Mouse (Mus musculus) gastrocnemius, postnatal 25 days (tissue): Measurements from ENCODE around the gene Klf13. TPM values are rescaled to one million over a fixed set of nuclear protein-coding genes. Genes with fewer than 3 reads are reported as not detected.

Experiments
- DNase-seq: peaks from one replicate; pipeline ENCODE4 v3.0.0; 2022
- total RNA-seq, 2 experiments: library from RNA; stranded (reverse); gene quantifications; 1 replicate in 1 of 2; 2 replicates in 1 of 2; pipeline ENCODE4 v1.2.3; 2021

The Klf13 gene
- total RNA-seq, 2 experiments from 2014 or later, result 38.9 to 43.1 TPM

GRCm38 (mm10) chr7:63888674-63889073 is 50.0 kb downstream of the Klf13 start:
- DNase-seq, result no peak

DNA sequence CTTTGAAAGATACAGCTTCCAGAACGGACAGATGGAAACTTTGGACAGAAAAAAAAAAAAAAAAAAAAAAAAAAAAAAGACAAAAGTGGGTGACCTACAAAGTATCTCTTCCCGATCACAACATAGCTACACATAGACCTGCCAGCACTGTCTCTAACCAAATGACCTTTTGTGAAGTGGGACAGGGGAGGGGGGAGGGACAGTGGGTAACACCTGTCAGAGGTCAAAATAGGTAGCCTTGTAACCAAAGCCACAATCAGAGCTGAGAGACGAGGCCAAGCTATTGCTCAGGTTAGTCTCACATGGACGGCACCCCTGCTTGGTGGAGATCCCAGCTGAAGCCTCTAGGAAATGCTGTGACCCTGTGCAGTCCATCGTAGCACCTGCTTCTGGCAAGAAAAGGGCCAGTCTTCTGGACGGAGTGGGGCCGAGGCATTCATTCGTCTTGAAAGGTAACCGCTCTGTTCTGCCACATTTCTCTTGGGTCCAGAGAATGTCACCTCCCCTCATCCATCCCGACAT is 51.1 kb downstream of the Klf13 start:
- DNase-seq, result no peak

- DNase-seq, result peak; percentile 59
Measured at GRCm38 (mm10) chr7:63887034-63887551, 51.6 kb downstream of the Klf13 start.

DNA sequence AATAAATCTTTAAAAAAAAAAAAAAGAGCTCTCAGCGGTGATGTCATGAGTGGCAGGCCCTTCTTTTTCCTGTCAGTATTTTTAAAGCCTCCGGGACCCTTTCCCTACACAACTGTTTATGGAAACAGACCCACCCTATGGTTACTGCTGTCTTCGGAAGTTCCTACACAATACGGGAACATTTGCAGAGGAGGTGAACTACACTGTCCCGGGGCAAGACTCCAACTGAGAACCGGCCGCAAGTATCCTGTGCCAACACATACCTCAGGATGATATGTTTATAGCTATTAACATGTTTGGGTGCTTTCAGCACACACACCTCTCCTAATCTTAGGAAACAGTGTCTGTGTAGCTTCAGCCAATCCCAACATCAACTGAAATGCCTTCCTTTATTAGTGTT is 53.7 kb downstream of the Klf13 start:
- no peak for DNase-seq

- no peak for DNase-seq
Measured at GRCm38 (mm10) chr7:63882739-63883138, 56.0 kb downstream of the Klf13 start.

- no peak for DNase-seq
Measured at GRCm38 (mm10) chr7:63879583-63879982, 59.1 kb downstream of the Klf13 start.

- no peak for DNase-seq
Measured at GRCm38 (mm10) chr7:63877610-63878009, 61.1 kb downstream of the Klf13 start.

GRCm38 (mm10) chr7:63876640-63877039 is 62.1 kb downstream of the Klf13 start:
- no peak for DNase-seq

DNA sequence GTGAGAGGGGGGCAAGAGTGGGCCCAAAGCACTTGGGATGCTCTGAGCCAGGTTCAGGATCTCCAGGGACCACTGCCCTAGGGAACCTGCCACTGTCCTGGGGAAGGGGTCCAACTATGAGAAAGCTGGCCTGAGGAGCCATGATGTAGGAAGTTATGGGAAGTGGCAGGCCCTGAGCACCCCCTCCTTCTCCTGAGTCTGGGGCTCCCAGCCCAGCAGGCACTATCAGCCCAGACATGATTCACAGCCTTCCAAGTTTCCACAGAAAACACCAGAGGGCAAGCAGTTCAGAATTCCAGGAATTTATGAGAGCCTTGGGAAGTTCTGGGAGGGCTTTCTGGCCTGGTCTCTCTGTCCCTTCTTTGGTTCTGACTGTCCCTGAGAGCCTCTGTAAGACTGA is 63.0 kb downstream of the Klf13 start:
- DNase-seq, result no peak

DNA sequence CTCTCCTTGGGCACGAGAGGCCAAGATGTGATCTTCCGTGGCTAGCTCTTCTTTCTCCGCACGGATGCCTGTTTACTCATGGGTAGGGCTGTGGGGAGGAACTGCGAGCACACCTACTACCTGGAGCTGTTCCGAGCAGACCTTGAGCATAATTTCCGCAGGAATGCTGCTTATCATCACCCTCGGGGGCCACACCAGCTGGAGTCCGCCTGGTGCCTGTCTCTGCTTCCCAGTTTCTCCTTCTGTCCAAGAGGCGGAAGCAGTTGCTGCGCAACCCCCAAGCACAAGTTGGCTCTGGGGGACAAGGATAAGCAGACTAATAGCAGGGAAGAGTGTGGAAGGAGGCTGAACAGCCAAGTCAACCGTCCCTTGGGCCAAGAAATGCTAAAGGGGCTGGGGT is 64.8 kb downstream of the Klf13 start:
- no peak for DNase-seq

GRCm38 (mm10) chr7:63871698-63872097 is 67.0 kb downstream of the Klf13 start:
- DNase-seq, result no peak

- DNase-seq, result no peak
Measured at GRCm38 (mm10) chr7:63868356-63868918, 70.3 kb downstream of the Klf13 start.

- DNase-seq, result no peak
Measured at GRCm38 (mm10) chr7:63865911-63866310, 72.8 kb downstream of the Klf13 start.

DNA sequence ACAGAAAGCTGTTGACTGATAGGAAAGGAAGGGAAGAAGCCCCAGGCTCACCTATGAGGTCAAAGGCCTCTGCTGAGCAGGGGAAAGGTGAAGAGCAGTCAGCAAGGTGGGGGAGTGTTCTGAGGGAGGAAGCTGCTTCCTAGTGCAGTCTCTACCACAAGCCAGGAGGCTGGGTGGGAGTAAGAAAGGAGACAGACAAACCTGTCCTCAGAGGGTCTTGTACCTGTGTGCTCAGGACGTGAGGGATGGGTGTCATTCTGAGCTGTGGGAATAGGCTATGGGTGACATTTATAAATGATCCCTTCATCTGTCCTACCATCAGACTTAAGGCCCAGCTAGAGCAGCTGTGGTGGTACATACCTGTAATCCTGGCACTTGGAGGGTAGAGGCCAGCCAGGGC is 75.7 kb downstream of the Klf13 start:
- no peak for DNase-seq

DNA sequence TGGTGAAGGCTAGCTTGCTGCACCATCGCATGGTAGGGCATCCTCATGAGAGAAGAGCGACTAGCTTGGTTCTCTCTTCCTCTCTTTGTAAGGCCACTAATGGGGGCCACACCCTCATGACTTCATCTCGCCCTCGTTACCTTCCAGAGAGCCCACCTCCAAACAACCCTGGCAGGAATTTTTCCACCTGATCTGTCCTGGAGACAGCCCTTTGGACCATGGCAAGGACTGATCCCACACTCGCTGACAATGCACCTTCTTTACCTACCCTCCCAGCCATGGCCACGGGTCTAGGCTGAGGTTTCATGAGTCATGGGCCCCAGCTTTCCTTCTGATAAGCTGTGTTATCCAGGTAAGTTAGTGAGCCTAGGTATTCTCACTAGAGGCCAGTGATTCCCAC is 77.6 kb downstream of the Klf13 start:
- DNase-seq, result no peak

DNA sequence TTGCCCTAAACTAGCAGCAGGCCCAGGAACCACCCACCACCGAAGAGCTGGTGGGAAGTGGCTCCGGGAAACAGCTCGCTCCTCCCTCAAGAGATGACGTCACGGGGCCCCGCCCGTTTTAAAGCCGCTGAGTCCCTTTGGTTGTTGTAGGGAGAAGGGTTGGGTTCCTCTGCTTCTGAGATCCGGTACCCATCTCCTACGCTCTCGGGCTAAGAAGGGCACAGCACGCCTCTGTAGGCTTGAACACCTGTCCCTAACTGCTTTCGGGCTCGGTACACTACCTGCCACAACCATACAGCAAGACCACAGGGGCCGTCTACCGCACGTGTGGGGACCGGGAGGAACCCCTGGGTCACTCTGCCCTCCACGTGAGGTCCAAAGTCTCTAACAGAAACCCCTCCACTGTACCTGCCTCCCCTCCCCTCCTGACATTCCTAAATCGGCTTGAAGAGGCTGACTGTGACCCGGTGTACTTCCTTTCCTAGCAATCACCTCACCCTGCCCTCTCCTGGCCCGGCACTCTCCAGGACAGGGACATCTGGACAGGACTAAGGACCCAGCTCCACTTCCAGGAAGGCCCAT is 80.1 kb downstream of the Klf13 start:
- DNase-seq, result peak; percentile 90

DNA sequence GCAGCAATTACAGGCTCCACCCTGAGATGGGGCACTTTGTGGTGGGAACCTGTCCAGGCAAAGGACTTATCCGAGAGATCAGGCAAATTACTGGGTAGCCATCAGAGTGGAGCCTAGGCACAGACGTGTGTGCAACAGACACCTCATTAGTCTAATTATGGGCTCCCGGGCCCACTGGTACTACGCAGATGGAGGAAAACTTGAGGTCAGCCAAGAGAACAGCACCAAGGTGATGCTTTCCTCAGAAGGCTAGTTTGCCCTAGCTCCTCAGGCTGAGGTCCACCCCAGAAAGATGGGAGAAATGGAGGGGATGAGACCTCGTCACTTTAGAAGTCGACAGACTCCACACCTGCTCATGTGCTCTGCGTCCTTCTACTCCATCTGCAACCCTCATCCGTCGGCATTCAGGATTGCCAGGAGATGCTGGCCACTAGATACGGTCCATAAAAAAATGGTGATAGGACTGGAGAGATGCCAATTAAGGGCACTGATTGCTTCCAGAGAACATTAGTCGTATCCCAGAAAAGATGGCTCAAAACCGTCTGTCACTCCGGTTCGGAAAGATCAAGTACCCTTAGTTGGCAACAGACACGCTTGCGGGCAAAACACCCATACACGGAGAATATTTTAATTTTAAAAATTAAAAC is 80.8 kb downstream of the Klf13 start:
- no peak for DNase-seq

GRCm38 (mm10) chr7:63855283-63855682 is 83.4 kb downstream of the Klf13 start:
- DNase-seq, result peak; percentile 63

- DNase-seq, result no peak
Measured at GRCm38 (mm10) chr7:63851841-63852533, 86.7 kb downstream of the Klf13 start.
